Mouse (Mus musculus): ENCODE results near the gene Cpb2. TPM values are rescaled to one million over a fixed set of nuclear protein-coding genes. Genes with fewer than 3 reads are reported as not detected.

Gene Cpb2
- total RNA-seq, 4 experiments from 2014 or later = not detected

Small RNAs within 50 kb of the gene (microRNA-seq; reads per million reads assigned to microRNA genes)
- gene Gm44482 = not detected

Other genes with a start within 250 kb of the Cpb2 start
- under 1 TPM in 2 of 4 experiments, not detected in 2; 0.11 to 0.13 TPM for gene Rubcnl, start 226.3 kb upstream of the Cpb2 start, total RNA-seq (2022)
- gene Lrrc63, start 111.4 kb upstream of the Cpb2 start, total RNA-seq (2022) = not detected
- gene Lcp1, start 111.2 kb upstream of the Cpb2 start, total RNA-seq (2022) = 1 to 10 TPM; 1.0 to 2.6 (median 1.7) TPM
- gene Zc3h13, start 42.1 kb downstream of the Cpb2 start, total RNA-seq (2022) = 10 to 100 TPM; 14.3 to 19.1 (median 17.7) TPM
- under 1 TPM in 1 of 4 experiments, not detected in 3; 0.11 TPM for gene Siah3, start 213.7 kb downstream of the Cpb2 start, total RNA-seq (2022)

Data from gastrocnemius, adult 8-10 months (tissue).